Comparison of ENCODE assay signal across 23 mouse cellular contexts in the genomic region with DNA sequence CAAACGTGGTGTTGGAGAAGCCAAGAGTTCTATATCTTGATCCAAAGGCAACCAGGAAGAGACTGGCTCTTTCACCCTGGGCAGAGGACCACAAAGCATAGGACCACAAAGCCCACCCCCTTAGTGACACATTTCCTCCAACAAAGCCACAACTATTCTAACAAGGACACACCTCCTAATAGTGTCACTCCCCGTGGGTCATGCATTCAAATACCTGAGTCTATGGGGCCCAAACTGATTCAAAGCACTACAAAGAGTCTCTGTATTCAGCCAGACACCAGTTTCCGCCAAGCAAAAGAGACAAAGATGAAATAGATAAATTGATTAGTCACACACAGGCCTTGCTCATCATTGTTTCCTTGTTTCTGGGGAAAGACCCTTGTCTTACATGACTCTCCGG.
A peak's percentile ranks its signal among the peaks of the same experiment; 100 is the strongest.
DNase-seq lines count a peak whose midpoint lies in the region; ATAC-seq lines count a peak whose summit lies in the region.
"Had no signal": no experiment of that assay in that cellular context is flagged by ENCODE, and none has a peak within 500 bp of the region (broad histone marks: within the 10 kb centered on the region; RNA-seq: fewer than 3 reads in every experiment).

No protein-coding gene starts in this region.

- H3K9me3 ChIP-seq in limb, embryonic 10.5 days (replicated peaks) = no peaks in the 10 kb centered on the region
- H3K9me3 ChIP-seq: embryonic facial prominence, embryonic 12.5 days; forebrain, embryonic 13.5 days; hindbrain, embryonic 15.5 days; lung, embryonic 15.5 days; midbrain, embryonic 13.5 days had no signal

- H3K4me1 ChIP-seq in limb, embryonic 10.5 days = no peaks in the 10 kb centered on the region
- H3K4me1 ChIP-seq: embryonic facial prominence, embryonic 12.5 days; forebrain, embryonic 13.5 days; hindbrain, embryonic 15.5 days; midbrain, embryonic 13.5 days had no signal

- ATAC-seq in common myeloid progenitor, adult 5-6 weeks (replicated peaks; ENCODE audit: low read depth, poor library complexity, severe bottlenecking) = peak; percentile 56
- ATAC-seq: forebrain, embryonic 13.5 days; midbrain, embryonic 13.5 days had no signal

- 76% methylated on average over 4 of the region's 4 CpGs for WGBS in limb, embryonic 10.5 days

- H3K27me3 ChIP-seq in limb, embryonic 10.5 days (ENCODE audit: low read depth, poor library complexity, severe bottlenecking) = no peaks in the 10 kb centered on the region
- H3K27me3 ChIP-seq: embryonic facial prominence, embryonic 12.5 days; forebrain, embryonic 13.5 days; hindbrain, embryonic 15.5 days; lung, embryonic 15.5 days; midbrain, embryonic 13.5 days had no signal

- DNase-seq in heart, adult 11 months = peak; percentile 80
- no peak for DNase-seq in heart, adult 9 months (ENCODE audit: low spot score in 2 of 2)
- DNase-seq in CD4-positive, CD25-positive, alpha-beta regulatory T cell, adult 2 months (ENCODE audit: low read depth, low spot score) = peak; percentile 84
- peak; percentile 33 to 45 for DNase-seq in natural killer cell, adult 2 months (ENCODE audit: low spot score in 2 of 2)
- no peak for DNase-seq in kidney, postnatal 14 days
- DNase-seq in limb, embryonic 10.5 days (ENCODE audit: low spot score) = no peak
- DNase-seq: adrenal gland, postnatal 36 days; cerebellum, adult 11-12 months; cerebellum, postnatal 25 days; gastrocnemius, postnatal 14 days; kidney, adult 2 months; kidney, postnatal 10 days; layer of hippocampus, postnatal 36 days; thymus, postnatal 25 days had no signal

- H3K4me3 ChIP-seq in limb, embryonic 10.5 days = no peak overlapping the region
- H3K4me3 ChIP-seq: embryonic facial prominence, embryonic 12.5 days; erythroblast, embryonic 14.5 days; forebrain, embryonic 13.5 days; hindbrain, embryonic 15.5 days; layer of hippocampus, adult 2 months; lung, embryonic 15.5 days; midbrain, embryonic 13.5 days had no signal

- H3K36me3 ChIP-seq in limb, embryonic 10.5 days = no peaks in the 10 kb centered on the region
- H3K36me3 ChIP-seq: embryonic facial prominence, embryonic 12.5 days; hindbrain, embryonic 15.5 days; lung, embryonic 15.5 days; midbrain, embryonic 13.5 days had no signal

- no peak overlapping the region for H3K27ac ChIP-seq in limb, embryonic 10.5 days
- H3K27ac ChIP-seq: embryonic facial prominence, embryonic 12.5 days; forebrain, embryonic 13.5 days; hindbrain, embryonic 15.5 days; layer of hippocampus, adult 2 months; liver, embryonic 14.5 days; lung, embryonic 15.5 days; midbrain, embryonic 13.5 days had no signal

Comparison
In these comparisons a context has a peak if more than half of its experiments do, and no peak if none do; other contexts are left out.
1. DNase-seq: peak in heart, adult 11 months (single experiment), CD4-positive, CD25-positive, alpha-beta regulatory T cell, adult 2 months (single experiment) and natural killer cell, adult 2 months (2 of 2); none in heart, adult 9 months (0 of 2), kidney, postnatal 14 days (single experiment) and limb, embryonic 10.5 days (single experiment).